Mouse (Mus musculus) olfactory bulb, adult 2 months (tissue): Measurements from ENCODE around the gene Hyal5. TPM values are rescaled to one million over a fixed set of nuclear protein-coding genes. Genes with fewer than 3 reads are reported as not detected.

Experiments used
- H3K27ac ChIP-seq: fragments of 200-500 bp; 2 replicates; pipeline ENCODE4 v1.5.1; 2012; ENCODE audit warnings: low read depth, low read length; ENCODE audit not compliant: insufficient read depth
- H3K4me1 ChIP-seq: fragments of 200-500 bp; 2 replicates; pipeline ENCODE4 v1.6.1; 2012; ENCODE audit warnings: low read length; ENCODE audit not compliant: control insufficient read depth, insufficient read depth
- H3K4me3 ChIP-seq: fragments of 200-500 bp; 2 replicates; pipeline ENCODE4 v1.5.1; 2012; ENCODE audit warnings: mild to moderate bottlenecking, low read depth, low read length, moderate library complexity; ENCODE audit not compliant: insufficient read depth
- CTCF ChIP-seq: fragments of 200-500 bp; IDR thresholded peaks from 2 replicates; pipeline ENCODE4 v1.5.1; 2012; ENCODE audit warnings: low read depth, mild to moderate bottlenecking, low read length, moderate library complexity; ENCODE audit not compliant: insufficient read depth
- POLR2A ChIP-seq: fragments of 200-500 bp; IDR thresholded peaks from 2 replicates; pipeline ENCODE4 v1.6.1; 2012; ENCODE audit warnings: mild to moderate bottlenecking, low read depth, low read length, moderate library complexity; ENCODE audit not compliant: insufficient read depth
- WGBS: fragments of 180-500 bp; shearing (Covaris S2); methylation state at CpG from one replicate; pipeline ENCODE4 v1.1.7; 2018; 5-methylcytosine and 5-hydroxymethylcytosine counted together
- polyA plus RNA-seq: library from polyadenylated mRNA; stranded (reverse); fragments of >200 nt; gene quantifications from 2 replicates; pipeline ENCODE4 v1.2.4, GENCODE M21; 2012; ENCODE audit warnings: low replicate concordance; ENCODE audit not compliant: missing spikeins, insufficient read depth, insufficient read length

The Hyal5 gene
- polyA plus RNA-seq, 1 experiment: not detected

DNA sequence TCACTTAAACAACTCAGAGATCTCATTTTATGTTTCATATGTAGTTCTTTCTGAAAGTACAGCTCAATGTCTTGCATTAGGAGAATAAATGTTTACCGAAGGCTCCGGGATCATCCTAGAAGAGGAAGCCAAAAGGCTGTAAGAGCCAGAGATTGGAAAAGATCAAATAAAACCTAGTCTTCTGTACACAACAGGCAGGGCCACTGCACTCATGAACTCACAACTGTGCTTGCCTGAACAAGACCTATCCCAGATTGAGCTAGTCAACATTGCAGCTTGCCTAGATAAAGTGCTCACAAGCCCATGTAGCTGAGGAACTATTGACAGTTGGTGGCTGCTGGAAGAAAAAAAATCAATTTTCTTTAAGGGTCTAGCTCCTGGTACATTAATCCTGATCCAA is 55.8 kb downstream of the Hyal5 start:
- Histone ChIP-seq H3K27ac (no peak overlapping the region), H3K4me3 (no peak overlapping the region), H3K4me1 (no peaks in the 10 kb centered on the region)
- TF ChIP-seq POLR2A (no peak), CTCF (no peak)
- WGBS: 96% methylated on average over 2 of the region's 2 CpGs

DNA sequence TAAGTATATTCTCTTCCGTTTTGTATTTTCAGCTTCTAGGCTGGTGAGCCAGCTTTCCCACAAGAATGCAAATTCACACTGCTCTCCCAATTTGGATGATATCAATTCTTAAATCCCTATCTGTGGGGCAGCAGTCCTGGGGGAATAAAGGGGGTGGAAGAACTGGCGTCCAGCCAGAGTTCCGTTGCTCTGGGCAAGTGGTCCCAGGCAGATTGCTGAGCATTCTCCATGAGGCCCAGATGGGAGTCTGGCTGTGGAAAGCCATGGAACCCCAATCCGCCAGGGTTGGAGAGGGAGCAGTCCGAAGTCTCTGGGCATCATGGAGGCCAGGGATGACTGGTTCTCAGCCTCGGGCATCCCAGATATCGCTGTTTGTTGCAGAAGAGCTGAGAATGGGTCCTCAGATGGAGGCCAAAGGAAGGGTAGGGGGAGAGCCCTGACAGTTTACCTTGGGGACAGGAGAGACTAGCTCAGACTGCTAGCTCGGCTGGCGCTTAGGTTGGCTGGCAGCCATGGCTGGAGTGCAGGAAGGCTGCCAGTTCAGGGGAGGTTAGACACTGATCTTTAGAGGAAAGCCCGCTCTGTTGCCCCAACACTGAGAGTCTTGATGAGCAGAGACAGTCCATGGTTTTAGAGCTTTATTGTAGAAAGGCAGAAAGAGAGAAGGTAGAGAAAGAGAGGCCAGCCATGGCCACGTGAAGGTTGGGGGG is 67.4 kb downstream of the Hyal5 start:
- Histone ChIP-seq H3K27ac (no peak overlapping the region), H3K4me3 (no peak overlapping the region), H3K4me1 (no peaks in the 10 kb centered on the region)
- TF ChIP-seq POLR2A (no peak), CTCF (no peak)
- WGBS: 78% methylated on average over 11 of the region's 11 CpGs

Other genes starting within 250 kb of the Hyal5 start
- gene Wasl, start 193.0 kb upstream of the Hyal5 start, polyA plus RNA-seq: not detected in 2 replicates
- gene Hyal6, start 124.8 kb upstream of the Hyal5 start, polyA plus RNA-seq: not detected in 2 replicates
- gene Hyal4, start 109.7 kb upstream of the Hyal5 start, polyA plus RNA-seq: not detected in 2 replicates
- gene Spam1, start 66.8 kb upstream of the Hyal5 start, polyA plus RNA-seq: not detected in 2 replicates
- gene Tmem229a, start 98.3 kb downstream of the Hyal5 start, polyA plus RNA-seq: not detected in 2 replicates